Mouse (Mus musculus): ENCODE data around the gene Odf3. TPM values are rescaled to one million over a fixed set of nuclear protein-coding genes. Genes with fewer than 3 reads are reported as not detected.

Odf3 gene
- not detected for total RNA-seq (2021)
- long read RNA-seq, experiment 1: 0 reads
- long read RNA-seq, experiment 2: 0 reads

GRCm38 (mm10) chr7:140847755-140848580 lies at the start of gene Odf3:
Gene Odf3, plus strand, starts transcription at chr7:140847805.
- intact Hi-C loops (cut with DNase I): loop anchor here (10.0 kb wide), 1 partner anchor 327 kb away; the partner anchor contains the start of gene Rnh1

GRCm38 (mm10) chr7:140798212-140798611 lies 49.4 kb upstream of the Odf3 start:
- intact Hi-C loops (cut with DNase I): no loop called here
- no peak for DNase-seq (ENCODE audit: low spot score in 2 of 2)

More at GRCm38 (mm10) chr7:140847755-140848580, at the start of gene Odf3:
- DNase-seq (ENCODE audit: low spot score in 2 of 2): peak in 1 of 2 experiments; percentile 43

DNA sequence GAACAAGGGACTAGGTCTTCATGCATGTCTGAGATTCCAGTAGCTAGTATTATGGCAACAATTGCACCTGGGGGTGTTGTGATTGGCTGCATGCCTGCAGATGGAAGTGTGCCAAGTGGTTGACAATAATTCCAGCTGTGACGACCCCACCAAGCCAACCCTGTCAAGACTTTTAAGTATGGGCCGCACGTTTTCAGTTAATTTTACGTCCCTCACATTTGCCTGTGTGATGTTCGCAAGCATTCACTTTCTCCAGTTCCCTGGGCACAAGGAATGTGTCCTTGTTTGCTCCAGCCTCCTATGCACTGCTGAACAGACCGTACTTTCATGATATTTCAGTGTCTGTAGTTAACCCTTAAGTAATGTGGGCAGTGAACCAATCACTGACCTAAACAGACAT lies 45.0 kb upstream of the Odf3 start:
- DNase-seq (ENCODE audit: low spot score in 2 of 2): no peak
- intact Hi-C loops (cut with DNase I): no loop called here

DNA sequence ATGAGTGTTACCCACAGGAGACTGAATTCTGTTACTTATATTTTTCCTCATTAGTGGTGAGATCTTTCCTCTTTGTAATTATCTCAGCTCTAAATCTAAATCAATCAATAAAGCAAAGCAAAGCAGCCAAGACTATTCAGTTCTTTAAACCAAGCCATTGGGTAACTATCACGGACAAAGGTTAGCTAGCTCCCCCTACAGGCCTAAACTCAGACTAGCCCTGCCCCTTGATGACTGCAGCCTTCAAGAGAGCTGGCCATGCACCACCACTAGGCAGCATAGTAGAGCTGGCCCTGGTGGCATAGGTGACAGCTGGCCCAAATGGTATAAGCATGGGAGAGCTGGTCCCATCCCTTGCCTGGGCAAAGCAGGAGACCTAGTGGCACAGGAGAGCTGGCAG lies 41.9 kb upstream of the Odf3 start:
- intact Hi-C loops (cut with DNase I): no loop called here
- peak; percentile 59 to 62 for DNase-seq (ENCODE audit: low spot score in 2 of 2)

- no peak for DNase-seq (ENCODE audit: low spot score in 2 of 2)
- intact Hi-C loops (cut with DNase I): no loop called here
These were observed 37.1 kb upstream of the Odf3 start for GRCm38 (mm10) chr7:140810496-140810895.

DNA sequence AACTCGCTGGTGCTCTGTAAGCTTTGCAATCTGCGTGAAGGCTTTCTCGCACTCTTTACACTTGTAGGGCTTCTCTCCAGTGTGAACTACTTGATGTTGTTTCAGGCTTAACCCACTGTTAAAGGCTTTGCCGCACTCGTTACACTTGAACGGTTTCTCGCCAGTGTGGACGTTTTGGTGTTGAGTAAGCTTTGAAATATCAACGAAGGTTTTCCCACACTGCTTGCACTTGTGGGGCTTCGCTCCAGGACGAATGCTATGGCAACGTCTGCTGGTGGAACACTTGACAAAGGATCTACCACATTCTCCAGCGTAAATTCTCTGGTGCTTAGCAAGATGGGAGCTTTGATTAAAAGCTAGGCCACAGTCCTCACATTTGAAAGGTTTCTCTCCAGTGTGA lies 35.9 kb upstream of the Odf3 start:
- peak; percentile 27 to 57 for DNase-seq (ENCODE audit: low spot score in 2 of 2)
- intact Hi-C loops (cut with DNase I): no loop called here

DNA sequence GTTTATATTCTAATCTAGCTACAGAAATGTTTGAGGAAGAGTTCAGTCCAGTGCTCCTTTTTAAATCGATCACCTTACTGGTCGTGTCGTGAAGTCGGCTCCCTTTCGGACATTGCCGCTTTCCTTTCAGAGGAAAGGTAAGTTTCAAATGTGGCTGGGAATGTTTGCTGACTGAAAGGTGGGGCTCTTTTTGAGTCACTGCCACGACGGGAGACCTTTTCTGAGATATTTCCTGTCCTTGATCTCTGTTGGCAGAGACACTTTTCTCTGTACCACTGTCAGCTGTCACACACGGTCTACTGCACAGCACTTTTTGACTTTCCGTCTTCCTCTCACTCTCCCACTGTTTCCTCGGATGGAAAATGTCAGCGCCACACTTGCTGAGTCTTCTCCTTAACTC lies 34.8 kb upstream of the Odf3 start:
- no peak for DNase-seq (ENCODE audit: low spot score in 2 of 2)
- intact Hi-C loops (cut with DNase I): no loop called here

- no peak for DNase-seq (ENCODE audit: low spot score in 2 of 2)
- intact Hi-C loops (cut with DNase I): no loop called here
These were observed 27.4 kb upstream of the Odf3 start for GRCm38 (mm10) chr7:140820173-140820572.

GRCm38 (mm10) chr7:140821305-140821652 lies 26.3 kb upstream of the Odf3 start:
- intact Hi-C loops (cut with DNase I): no loop called here
- no peak for DNase-seq (ENCODE audit: low spot score in 2 of 2)

DNA sequence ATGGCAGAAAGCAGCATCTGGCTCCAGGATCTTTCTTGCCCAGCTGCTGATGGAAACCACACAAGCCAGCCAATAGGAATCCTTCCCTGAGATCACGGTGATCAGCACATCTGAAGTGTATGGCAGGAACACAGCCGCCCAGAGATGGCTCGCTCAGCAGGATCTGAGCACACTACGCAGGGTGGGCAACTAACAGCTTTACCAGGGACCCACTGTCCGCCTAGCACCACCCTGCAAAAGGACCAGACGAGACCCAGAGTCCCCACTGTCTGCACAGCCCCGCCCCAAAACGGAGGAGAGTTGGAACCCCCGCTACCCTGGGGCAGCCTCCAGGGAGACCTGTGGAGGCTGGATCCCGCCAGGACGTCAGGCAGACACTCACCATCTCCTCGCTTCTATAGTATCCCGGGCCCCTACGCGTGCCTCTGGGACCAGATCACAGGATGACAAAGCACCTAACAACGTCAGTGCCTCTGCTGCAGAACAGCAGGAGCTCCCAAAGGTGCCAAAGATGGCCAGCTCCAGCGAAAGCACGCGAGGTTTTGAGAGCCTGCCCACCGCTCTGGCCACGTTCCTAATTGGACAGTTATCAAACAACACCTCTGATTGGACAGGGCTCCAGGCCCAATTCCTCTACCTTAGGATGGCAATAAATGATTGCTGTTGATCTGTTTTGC lies 25.8 kb upstream of the Odf3 start, which contains the start of gene Zfp941:
Gene Zfp941 (minus strand): TSS at position 526 of the 677 bp plus-strand sequence.
- DNase-seq (ENCODE audit: low spot score in 2 of 2): peak; percentile 73 to 84
- intact Hi-C loops (cut with DNase I): no loop called here

- intact Hi-C loops (cut with DNase I): no loop called here
- DNase-seq (ENCODE audit: low spot score in 2 of 2): no peak
These were observed 24.9 kb upstream of the Odf3 start for GRCm38 (mm10) chr7:140822731-140823130.

DNA sequence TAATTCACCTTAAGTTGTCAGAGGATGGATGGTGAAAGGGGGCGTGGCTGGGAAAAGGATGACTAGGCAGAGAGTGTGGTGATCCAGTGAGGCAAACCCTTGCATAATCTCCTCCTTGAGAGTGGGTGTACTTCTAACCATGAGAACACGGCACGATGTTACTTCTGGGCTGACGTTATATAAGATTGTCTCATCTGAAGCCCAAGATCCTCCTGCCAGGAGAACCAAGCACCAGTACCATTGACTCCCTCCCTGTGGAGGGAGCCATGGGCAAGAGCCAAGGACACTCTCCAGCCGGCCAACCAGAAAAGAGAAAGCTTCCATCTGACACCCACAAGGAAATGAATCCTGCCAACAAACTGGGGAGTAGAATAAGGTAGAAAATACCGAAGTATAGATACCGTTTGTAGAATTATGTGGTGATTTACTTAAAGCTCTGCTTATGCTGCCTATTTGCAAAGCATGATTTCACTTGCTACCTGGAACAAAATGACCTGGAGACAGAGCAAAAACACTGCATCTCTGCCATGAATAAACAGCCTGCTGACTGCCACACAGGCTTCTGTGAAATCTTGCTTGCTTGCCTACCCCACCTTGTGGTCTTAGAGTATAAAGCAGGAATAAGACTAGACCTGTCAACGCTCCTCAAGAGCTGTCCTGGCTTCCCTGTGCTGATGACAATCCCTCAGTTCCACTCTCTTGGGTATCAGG lies 19.3 kb upstream of the Odf3 start:
- intact Hi-C loops (cut with DNase I): loop anchor here (5.0 kb wide), 3 partner anchors 641 to 746 kb away; partner anchors contain the start of genes Caly and Sprn
- DNase-seq (ENCODE audit: low spot score in 2 of 2): peak; percentile 62 to 91

DNA sequence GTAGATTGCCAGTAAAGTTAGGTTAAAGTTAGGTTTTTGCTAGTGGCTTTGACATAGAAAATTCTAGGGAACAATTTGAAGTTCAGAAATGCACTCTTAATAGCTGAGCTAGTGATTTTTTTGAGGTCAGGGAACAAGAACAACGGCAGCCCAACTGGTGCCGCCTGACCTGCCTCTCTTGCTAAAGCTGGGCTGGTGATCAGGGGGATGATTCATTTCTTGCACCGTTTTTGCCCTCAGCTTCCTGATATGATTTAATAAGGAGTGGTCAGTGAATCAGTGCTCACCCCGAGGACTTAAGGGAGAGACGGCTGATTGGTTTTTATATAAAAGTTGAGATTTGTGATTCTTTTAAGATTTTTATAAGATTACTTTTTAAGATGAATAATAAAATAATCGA lies 16.2 kb upstream of the Odf3 start:
- no peak for DNase-seq (ENCODE audit: low spot score in 2 of 2)
- intact Hi-C loops (cut with DNase I): no loop called here

GRCm38 (mm10) chr7:140833341-140833740 lies 14.3 kb upstream of the Odf3 start:
- intact Hi-C loops (cut with DNase I): no loop called here

GRCm38 (mm10) chr7:140834968-140835757 lies 12.4 kb upstream of the Odf3 start, which contains the start of gene Urah:
Gene Urah, plus strand, starts transcription at chr7:140835018.
- DNase-seq (ENCODE audit: low spot score in 2 of 2): no peak
- intact Hi-C loops (cut with DNase I): no loop called here

More at GRCm38 (mm10) chr7:140833341-140833740, 14.3 kb upstream of the Odf3 start:
- no peak for DNase-seq (ENCODE audit: low spot score in 2 of 2)

- intact Hi-C loops (cut with DNase I): no loop called here
These were observed 11.9 kb upstream of the Odf3 start for GRCm38 (mm10) chr7:140835758-140836087.

GRCm38 (mm10) chr7:140836243-140837115 lies 11.1 kb upstream of the Odf3 start:
- peak; percentile 35 to 71 for DNase-seq (ENCODE audit: low spot score in 2 of 2)
- intact Hi-C loops (cut with DNase I): no loop called here

More at GRCm38 (mm10) chr7:140835758-140836087, 11.9 kb upstream of the Odf3 start:
- no peak for DNase-seq (ENCODE audit: low spot score in 2 of 2)

- DNase-seq (ENCODE audit: low spot score in 2 of 2): no peak
- intact Hi-C loops (cut with DNase I): no loop called here
These were observed 8.0 kb upstream of the Odf3 start for GRCm38 (mm10) chr7:140839556-140839955.
